In the genomic region with DNA sequence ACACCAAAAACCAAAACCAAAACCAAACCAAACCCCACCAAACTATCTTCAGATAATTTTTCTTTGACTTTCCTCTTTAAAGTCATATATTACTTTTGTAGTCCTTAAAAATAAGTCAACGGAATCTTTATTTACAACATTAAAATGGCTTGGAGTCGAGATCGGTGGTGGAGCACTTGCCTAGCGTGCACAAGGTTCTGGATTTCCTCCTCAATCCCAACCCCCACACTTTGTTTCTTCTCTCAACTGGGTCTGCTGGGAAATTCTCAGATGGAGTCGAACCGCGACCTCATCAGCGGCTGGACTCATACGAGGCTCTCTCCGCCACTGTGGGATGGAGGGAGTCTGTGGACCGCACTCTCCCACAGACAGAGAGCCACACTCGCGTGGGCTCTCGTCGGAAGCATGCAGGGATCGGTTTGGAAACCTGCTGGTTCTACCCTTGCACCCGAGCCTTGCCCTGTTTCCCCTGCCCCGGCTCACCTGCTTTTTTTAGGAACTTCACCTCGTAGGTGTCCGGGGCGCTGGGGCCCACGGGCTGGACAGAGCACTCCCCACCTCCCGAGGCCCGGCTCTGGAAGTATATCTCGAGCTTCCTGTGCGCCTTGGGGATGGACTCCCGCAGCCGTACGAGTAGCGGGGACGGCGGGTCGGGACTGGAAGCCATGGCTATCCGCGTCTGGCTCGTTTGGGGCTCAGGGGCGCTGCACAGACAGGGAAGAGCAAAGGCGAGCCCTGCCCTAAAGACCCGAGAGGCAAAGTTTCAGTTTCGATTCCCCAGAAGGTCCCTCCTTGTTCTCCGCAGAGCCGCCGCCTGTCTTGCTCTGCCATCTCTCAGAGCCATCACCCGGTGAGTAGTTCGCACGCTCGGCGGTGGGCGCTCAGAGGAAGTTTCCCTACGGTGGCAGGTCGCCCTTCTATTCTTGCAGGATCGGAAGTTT, we compare ENCODE assay signal across 7 mouse cellular contexts. TPM values are rescaled to one million over a fixed set of nuclear protein-coding genes. Genes with fewer than 3 reads are reported as not detected.
A peak's percentile ranks its signal among the peaks of the same experiment; 100 is the strongest.
DNase-seq lines count a peak whose midpoint lies in the region; ATAC-seq lines count a peak whose summit lies in the region.

A gene (plus strand): TSS at position 260 of the 941 bp plus-strand sequence.
A gene (minus strand): TSS at position 941 of the 941 bp plus-strand sequence.

- DNase-seq in adrenal gland, adult 2 months = peak; percentile 81
- peak; percentile 53 for DNase-seq in embryo, embryonic 10.5 days (ENCODE audit: low spot score)
- DNase-seq in gastrocnemius, postnatal 25 days = peak; percentile 53
- peak; percentile 85 for DNase-seq in intestine, embryonic 14.5 days (ENCODE audit: low spot score)
- DNase-seq in limb, embryonic 10.5 days (ENCODE audit: low spot score) = peak; percentile 70
- DNase-seq in midbrain, embryonic 11.5 days (ENCODE audit: low spot score, missing footprints) = peak; percentile 94
- peak; percentile 35 for DNase-seq in right cerebral cortex, postnatal 4 days

- peak within 1 kb of the TSS; percentile 76 for H3K4me3 ChIP-seq in intestine, embryonic 14.5 days (ENCODE audit: low read depth, low read length)
- peak within 1 kb of the TSS; percentile 73 for H3K4me3 ChIP-seq in limb, embryonic 10.5 days
- peak within 1 kb of the TSS; percentile 44 for H3K4me3 ChIP-seq in midbrain, embryonic 11.5 days (ENCODE audit: low read depth, low read length)

- no peaks in the 10 kb centered on the region for H3K9me3 ChIP-seq in intestine, embryonic 14.5 days (ENCODE audit: control insufficient read depth, low read length)
- no peaks in the 10 kb centered on the region for H3K9me3 ChIP-seq in limb, embryonic 10.5 days (replicated peaks)
- H3K9me3 ChIP-seq in midbrain, embryonic 11.5 days (ENCODE audit: control insufficient read depth, low read length) = no peaks in the 10 kb centered on the region

- H3K9ac ChIP-seq in intestine, embryonic 14.5 days (ENCODE audit: low read length) = peak within 1 kb of the TSS; percentile 59
- peak within 1 kb of the TSS; percentile 61 for H3K9ac ChIP-seq in midbrain, embryonic 11.5 days (ENCODE audit: low read length)

- no peaks in the 10 kb centered on the region for H3K27me3 ChIP-seq in intestine, embryonic 14.5 days (replicated peaks; ENCODE audit: control insufficient read depth, insufficient read depth, low read length)
- H3K27me3 ChIP-seq in limb, embryonic 10.5 days (ENCODE audit: low read depth, poor library complexity, severe bottlenecking) = peaks cover 29% of the 10 kb centered on the region
- H3K27me3 ChIP-seq in midbrain, embryonic 11.5 days (ENCODE audit: control insufficient read depth, insufficient read depth, low read length) = peaks cover 6% of the 10 kb centered on the region; the same call in 1 of the 2 replicates

- no peaks in the 10 kb centered on the region for H3K36me3 ChIP-seq in intestine, embryonic 14.5 days (ENCODE audit: control insufficient read depth, insufficient read depth, low read length)
- no peaks in the 10 kb centered on the region for H3K36me3 ChIP-seq in limb, embryonic 10.5 days
- H3K36me3 ChIP-seq in midbrain, embryonic 11.5 days (ENCODE audit: control insufficient read depth, insufficient read depth, low read length) = no peaks in the 10 kb centered on the region

- peaks cover 4% of the 10 kb centered on the region for H3K4me1 ChIP-seq in intestine, embryonic 14.5 days (replicated peaks; ENCODE audit: control insufficient read depth, insufficient read depth, low read length)
- H3K4me1 ChIP-seq in limb, embryonic 10.5 days = peaks cover 14% of the 10 kb centered on the region
- peaks cover 3% of the 10 kb centered on the region; the same call in 1 of the 2 replicates for H3K4me1 ChIP-seq in midbrain, embryonic 11.5 days (ENCODE audit: control insufficient read depth, insufficient read depth, low read length)

- 2% methylated on average over 52 of the region's 52 CpGs for WGBS in intestine, embryonic 14.5 days
- WGBS in limb, embryonic 10.5 days = 1% methylated on average over 52 of the region's 52 CpGs
- WGBS in midbrain, embryonic 11.5 days = 2% methylated on average over 52 of the region's 52 CpGs

- H3K4me2 ChIP-seq in intestine, embryonic 14.5 days (ENCODE audit: low read length) = peak within 1 kb of the TSS; percentile 63
- H3K4me2 ChIP-seq in midbrain, embryonic 11.5 days = peak within 1 kb of the TSS; percentile 78

- peak; percentile 74 for ATAC-seq in intestine, embryonic 14.5 days (replicated peaks; ENCODE audit: low FRiP score, low TSS enrichment, low read depth)
- ATAC-seq in midbrain, embryonic 11.5 days (ENCODE audit: low FRiP score) = peak; percentile 59

- peak within 1 kb of the TSS; percentile 57; the same call in 1 of the 2 replicates for H3K27ac ChIP-seq in intestine, embryonic 14.5 days (ENCODE audit: low read depth)
- H3K27ac ChIP-seq in limb, embryonic 10.5 days = peak within 1 kb of the TSS; percentile 80
- H3K27ac ChIP-seq in midbrain, embryonic 11.5 days (ENCODE audit: low read depth, low read length) = no peak within 1 kb of the TSS

RNA-seq across cellular contexts. Expression of the first gene that starts in this region (rescaled TPM):
- 10 to 100 TPM; 10.7 to 15.4 TPM for total RNA-seq in adrenal gland, adult 2 months (2021)
- polyA plus RNA-seq in adrenal gland, adult 2 months (2012; rRNA removed) = 1.8 and 2.1 TPM in 2 replicates
- total RNA-seq in gastrocnemius, postnatal 25 days (2021) = 1 to 10 TPM; 4.0 to 4.3 TPM
- polyA plus RNA-seq in intestine, embryonic 14.5 days (2014; fragmentation: Nextera tagmentation; extraction: Ambion mirVana) = 9.3 and 11.0 TPM in 2 replicates
- 1.5 and 2.5 TPM in 2 replicates for polyA plus RNA-seq in limb, embryonic 10.5 days (2016; fragmentation: Nextera tagmentation; extraction: Ambion mirVana)
- 1.8 and 2.6 TPM in 2 replicates for polyA plus RNA-seq in midbrain, embryonic 11.5 days (2014; fragmentation: Nextera tagmentation; extraction: Ambion mirVana)

RNA-seq across cellular contexts. Expression of the second gene that starts in this region (rescaled TPM):
- 10 to 100 TPM in 1 of 2 experiments, 1 to 10 TPM in 1; 7.0 to 10.2 TPM for total RNA-seq in adrenal gland, adult 2 months (2021)
- polyA plus RNA-seq in adrenal gland, adult 2 months (2012; rRNA removed) = 2.8 and 3.0 TPM in 2 replicates
- total RNA-seq in gastrocnemius, postnatal 25 days (2021) = 1 to 10 TPM; 3.2 to 4.2 TPM
- 8.0 and 8.2 TPM in 2 replicates for polyA plus RNA-seq in intestine, embryonic 14.5 days (2014; fragmentation: Nextera tagmentation; extraction: Ambion mirVana)
- polyA plus RNA-seq in limb, embryonic 10.5 days (2016; fragmentation: Nextera tagmentation; extraction: Ambion mirVana) = 1.8 and 2.7 TPM in 2 replicates
- polyA plus RNA-seq in midbrain, embryonic 11.5 days (2014; fragmentation: Nextera tagmentation; extraction: Ambion mirVana) = 2.8 and 3.1 TPM in 2 replicates

Comparison
In these comparisons a context has a peak if more than half of its experiments do, and no peak if none do; other contexts are left out.
1. DNase-seq: peak in every context shown above with its lines; median percentile 94 in midbrain, embryonic 11.5 days; 85 in intestine, embryonic 14.5 days; 81 in adrenal gland, adult 2 months; 70 in limb, embryonic 10.5 days; 53 in embryo, embryonic 10.5 days; 53 in gastrocnemius, postnatal 25 days; 35 in right cerebral cortex, postnatal 4 days.